Mouse (Mus musculus): Measurements from ENCODE around the gene Hist1h4j. TPM values are rescaled to one million over a fixed set of nuclear protein-coding genes. Genes with fewer than 3 reads are reported as not detected.
"Not testable (repeated sequence)": the region's sequence is repeated elsewhere in the genome, so short reads cannot be mapped to it uniquely, and the experiment has no call there.

Gene Hist1h4j
- total and polyA plus RNA-seq, 3 experiments: 1.8 to 936 (median 27.8) TPM

DNA sequence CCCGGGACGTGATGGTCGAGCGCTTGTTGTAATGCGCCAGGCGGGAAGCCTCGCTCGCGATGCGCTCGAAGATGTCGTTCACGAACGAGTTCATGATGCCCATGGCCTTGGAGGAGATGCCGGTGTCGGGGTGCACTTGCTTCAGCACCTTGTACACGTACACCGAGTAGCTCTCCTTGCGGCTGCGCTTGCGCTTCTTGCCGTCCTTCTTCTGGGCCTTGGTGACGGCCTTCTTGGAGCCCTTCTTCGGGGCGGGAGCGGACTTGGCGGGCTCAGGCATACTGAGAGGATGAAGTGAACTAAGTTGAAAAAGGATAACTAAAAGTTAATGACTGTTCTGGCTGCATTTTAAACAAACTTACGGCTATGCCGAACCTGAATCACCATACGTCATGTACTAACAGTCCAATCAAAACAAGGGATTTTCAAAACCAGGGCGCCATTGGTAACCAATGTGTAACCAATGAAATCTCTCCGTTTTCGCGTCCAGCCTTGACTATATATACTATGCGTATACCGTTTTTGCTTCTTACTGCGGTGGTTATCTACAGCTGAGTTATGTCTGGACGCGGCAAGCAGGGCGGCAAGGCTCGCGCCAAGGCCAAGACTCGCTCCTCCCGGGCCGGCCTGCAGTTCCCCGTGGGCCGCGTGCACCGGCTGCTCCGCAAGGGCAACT lies 18.9 kb upstream of the Hist1h4j start, which contains the start of the genes Hist1h2bl and Hist1h2ai:
Hist1h2bl (minus strand) TSS at position 280 of the 676 bp plus-strand sequence.
Hist1h2ai (plus strand) TSS at position 559 of the 676 bp plus-strand sequence.
- peaks cover 2 to 30% of the 10 kb centered on the region in 2 experiments; a peak in 2 of 4 replicates for H3K4me1 ChIP-seq (ENCODE audit: control insufficient read depth in 1 of 2, insufficient read depth in 2 of 2)
- H3K79me2 ChIP-seq (replicated peaks; ENCODE audit: control insufficient read depth, extremely low read depth, insufficient read depth, poor library complexity, severe bottlenecking); H3K9me3 ChIP-seq (replicated peaks; ENCODE audit: low read length); H3K27me3 ChIP-seq (replicated peaks); H3K36me3 ChIP-seq (replicated peaks in 1 of 2; ENCODE audit: control insufficient read depth in 1 of 2, insufficient read depth in 1 of 2, low read length in 1 of 2); dilution Hi-C loops (cut with MboI; ENCODE audit: extremely low pct_ligation_motif_present, extremely low pct_unique_long_range_greater_than_20kb, low sequenced_read_pairs): not testable (repeated sequence)
- H3K4me2 ChIP-seq (ENCODE audit: insufficient read depth, low read depth, poor library complexity, severe bottlenecking): peak within 1 kb of the TSS; percentile 94
- peak within 1 kb of the TSS; percentile 95 for H3K27ac ChIP-seq (ENCODE audit: insufficient read depth, low read depth)
- TF ChIP-seq MEF2A (IDR thresholded peaks at IDR 0.05; ENCODE audit: borderline replicate concordance, low read depth, low read length): peak; percentile 28; the same call in 1 of the 2 replicates
- 0 out of 2 replicates have a peak, but pooled peaks have one; percentile 16 for TF ChIP-seq KAT2A (IDR thresholded peaks at IDR 0.05; ENCODE audit: insufficient replicate concordance, low read length)
- TF ChIP-seq MYC (IDR thresholded peaks at IDR 0.05; ENCODE audit: low read depth, low read length): 0 out of 2 replicates have a peak, but pooled peaks have one; percentile 34
- peak; percentile 24; the same call in 1 of the 2 replicates for TF ChIP-seq SIN3A (IDR thresholded peaks at IDR 0.05; ENCODE audit: low read length)
- 0 out of 2 replicates have a peak, but pooled peaks have one; percentile 49 for TF ChIP-seq MAZ (IDR thresholded peaks at IDR 0.05; ENCODE audit: low read depth, low read length)
- peak; percentile 63 for TF ChIP-seq POLR2A (IDR thresholded peaks at IDR 0.05; ENCODE audit: low read depth, low read length)
- TF ChIP-seq ZMIZ1 (IDR thresholded peaks at IDR 0.05; ENCODE audit: low read depth, low read length): peak; percentile 31
- TF ChIP-seq RCOR1 (conservative IDR thresholded peaks at IDR 0.05; ENCODE audit: low read depth, low read length): peak; percentile 76; the same call in 1 of the 2 replicates
- TF ChIP-seq CHD2 (IDR thresholded peaks at IDR 0.05; ENCODE audit: low read length): peak; percentile 88
- 0 out of 2 replicates have a peak, but pooled peaks have one; percentile 77 for TF ChIP-seq E2F4 (IDR thresholded peaks at IDR 0.05; ENCODE audit: insufficient replicate concordance, low read depth, low read length)
- TF ChIP-seq NRF1 (IDR thresholded peaks at IDR 0.05; ENCODE audit: low read depth, low read length): peak; percentile 49
- peak; percentile 99 for TF ChIP-seq TBP (conservative IDR thresholded peaks at IDR 0.05; ENCODE audit: low read depth, low read length)
- 0 out of 2 replicates have a peak, but pooled peaks have one; percentile 84 for TF ChIP-seq UBTF (IDR thresholded peaks at IDR 0.05; ENCODE audit: low read depth, low read length)
- peak; percentile 13 for TF ChIP-seq NELFE (IDR thresholded peaks at IDR 0.05; ENCODE audit: low read depth, low read length)
- TF ChIP-seq TCF12 (IDR thresholded peaks at IDR 0.05; ENCODE audit: low read depth, low read length): peak; percentile 90
- TF ChIP-seq MXI1 (IDR thresholded peaks at IDR 0.05; ENCODE audit: low read depth, low read length): 0 out of 2 replicates have a peak, but pooled peaks have one; percentile 36
- H3K4me3 ChIP-seq (replicated peaks in 1 of 3; ENCODE audit: low read depth in 2 of 3, low read length in 2 of 3, poor library complexity in 1 of 3): peak within 1 kb of the TSS; percentile 35 to 59 (median 50)
- H3K9ac ChIP-seq (ENCODE audit: insufficient read depth, low read depth): peak within 1 kb of the TSS; percentile 82
- in situ Hi-C loops (cut with MboI; ENCODE audit: low pct_ligation_motif_present, low pct_unique_long_range_greater_than_20kb, low sequenced_read_pairs): loop anchor here (25.0 kb wide), 2 partner anchors 221 to 329 kb away; partner anchors contain the start of gene Zfp184
- peak; percentile 96 for DNase-seq (ENCODE audit: extremely low read depth)

Data from CH12.LX (cell line).